In the genomic region with DNA sequence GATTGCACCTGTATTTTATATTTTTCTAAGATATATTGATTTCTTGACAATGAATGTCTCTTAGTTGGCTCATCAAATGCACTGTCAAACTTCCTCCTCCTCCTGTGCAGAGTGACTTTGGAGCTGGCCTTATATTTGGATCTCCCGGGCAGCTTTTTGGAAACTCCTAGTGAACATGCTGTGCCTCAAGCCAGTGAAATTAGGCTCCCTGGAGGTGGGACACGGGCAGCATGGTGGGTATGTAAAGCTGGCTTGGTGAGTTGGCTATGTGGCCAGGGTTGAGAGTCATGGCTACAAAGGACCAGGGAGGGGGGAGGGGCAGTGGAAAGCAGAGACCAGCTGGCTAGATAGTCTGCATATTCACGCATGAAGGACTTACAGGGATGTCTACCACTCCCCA, we compare ENCODE assay signal across 13 mouse cellular contexts. TPM values are rescaled to one million over a fixed set of nuclear protein-coding genes. Genes with fewer than 3 reads are reported as not detected.
"Had no signal": no experiment of that assay in that cellular context is flagged by ENCODE, and none has a peak within 500 bp of the region (broad histone marks: within the 10 kb centered on the region; RNA-seq: fewer than 3 reads in every experiment).

No protein-coding gene starts in this region.

- DNase-seq: gastrocnemius, postnatal 14 days; gastrocnemius, postnatal 36 days; heart, adult 18-20 months; heart, postnatal 14 days; heart, postnatal 36 days; kidney, adult 11 months; kidney, adult 2 months; kidney, adult 9 months; kidney, postnatal 14 days; kidney, postnatal 36 days; layer of hippocampus, adult 9-11 months; layer of hippocampus, postnatal 36 days had no signal

RNA-seq across cellular contexts. Expression of a gene that starts 39.9 kb away (rescaled TPM):
- total RNA-seq: hematopoietic stem cell, adult 5-6 weeks had no signal
